Mouse (Mus musculus): ENCODE measurements around the gene Lef1.

The Lef1 gene

DNA sequence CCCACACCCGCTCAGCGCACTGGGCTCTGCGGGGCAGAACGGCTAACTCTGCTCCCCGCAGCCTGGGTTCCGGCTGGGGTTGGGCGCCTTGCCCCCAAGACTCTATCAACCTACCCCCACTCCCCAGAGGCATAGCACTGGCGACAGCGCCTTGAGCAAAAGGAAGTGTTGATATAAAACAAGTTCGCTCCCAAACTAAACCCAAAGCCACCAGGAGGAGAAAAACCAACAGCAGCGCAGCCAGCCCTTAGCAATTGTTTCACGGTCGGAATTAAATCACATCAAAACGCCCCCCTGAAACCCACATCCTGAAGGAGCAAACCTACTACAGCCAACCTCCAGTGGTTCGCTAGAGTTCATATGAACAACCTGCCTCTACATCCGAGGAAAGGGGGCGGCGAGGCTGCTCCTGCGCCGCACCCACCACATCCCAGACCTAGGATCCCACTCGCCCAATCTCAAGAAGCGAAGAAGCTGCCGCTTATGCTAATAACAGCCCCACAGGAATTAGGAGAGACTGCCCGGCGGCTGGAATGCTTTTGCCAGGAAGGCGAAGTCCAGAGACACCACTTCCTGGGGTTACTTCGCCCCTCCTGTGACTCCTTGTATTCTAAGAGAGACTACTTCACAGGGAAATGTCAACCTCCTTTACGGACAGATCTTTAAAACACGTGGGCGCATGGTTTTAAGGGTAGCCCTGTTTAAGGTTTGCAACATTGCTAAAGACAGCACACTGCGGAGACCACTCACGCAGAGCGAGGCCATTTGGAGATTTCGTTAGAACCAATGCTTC lies 2.8 kb upstream of the Lef1 start:
- no peak for DNase-seq (ENCODE audit: low spot score)

DNA sequence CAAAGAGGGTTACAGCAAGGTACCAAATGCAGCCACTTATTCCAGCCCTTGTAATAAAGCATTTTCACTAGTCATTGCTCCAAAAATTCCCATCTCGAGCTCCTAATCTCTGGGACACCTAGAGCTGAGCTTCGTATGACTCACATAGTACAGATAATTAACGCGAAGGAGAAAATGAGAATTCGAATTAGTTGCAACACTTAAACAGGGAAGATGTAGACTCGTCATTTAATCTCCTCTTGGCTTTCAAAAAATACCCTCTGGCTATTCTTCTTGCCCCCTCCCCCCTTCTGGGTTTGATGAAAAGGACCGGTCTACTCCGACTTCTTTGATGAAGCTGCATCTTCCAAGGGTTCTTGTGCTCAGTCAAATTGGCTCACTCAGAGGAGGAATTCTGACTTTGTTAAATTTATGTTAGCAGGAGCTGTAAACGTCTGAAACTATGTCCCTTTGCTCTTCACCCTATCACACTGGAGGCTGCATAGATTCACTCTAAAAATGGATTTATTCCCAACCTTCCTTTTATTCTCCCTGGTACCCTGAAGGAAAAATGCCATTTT lies 2.1 kb upstream of the Lef1 start:
- DNase-seq (ENCODE audit: low spot score), result no peak

DNA sequence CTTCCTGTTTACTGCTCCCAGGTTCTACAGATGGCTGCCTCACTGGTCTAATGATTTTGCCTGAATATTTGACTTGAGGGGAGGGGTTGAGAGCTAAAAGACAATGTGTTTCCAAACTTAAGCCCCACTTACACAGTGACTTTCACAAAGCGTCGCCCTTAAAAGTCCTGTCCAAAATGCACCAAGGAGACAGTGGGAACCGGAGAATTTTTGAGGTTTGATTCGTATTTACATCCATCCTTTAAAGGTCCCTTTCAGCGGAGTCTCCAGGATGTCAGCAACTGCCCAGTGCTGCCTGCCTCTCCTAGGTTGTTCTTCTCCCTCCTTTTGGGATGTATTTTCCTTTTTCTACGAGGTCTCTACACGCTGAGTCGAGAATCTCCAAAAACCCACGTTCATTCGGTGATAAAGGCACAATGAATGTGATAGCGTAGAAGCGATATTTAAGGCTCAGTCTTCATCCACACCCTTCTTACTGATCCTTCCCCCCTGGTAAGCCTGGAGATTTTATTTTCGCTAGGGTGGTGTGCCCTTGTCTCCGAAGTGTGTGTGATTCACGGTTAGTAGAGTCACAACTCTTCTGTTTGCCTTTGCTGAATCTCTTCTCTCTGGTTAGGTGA lies 1.1 kb upstream of the Lef1 start:
- DNase-seq (ENCODE audit: low spot score), result no peak

DNA sequence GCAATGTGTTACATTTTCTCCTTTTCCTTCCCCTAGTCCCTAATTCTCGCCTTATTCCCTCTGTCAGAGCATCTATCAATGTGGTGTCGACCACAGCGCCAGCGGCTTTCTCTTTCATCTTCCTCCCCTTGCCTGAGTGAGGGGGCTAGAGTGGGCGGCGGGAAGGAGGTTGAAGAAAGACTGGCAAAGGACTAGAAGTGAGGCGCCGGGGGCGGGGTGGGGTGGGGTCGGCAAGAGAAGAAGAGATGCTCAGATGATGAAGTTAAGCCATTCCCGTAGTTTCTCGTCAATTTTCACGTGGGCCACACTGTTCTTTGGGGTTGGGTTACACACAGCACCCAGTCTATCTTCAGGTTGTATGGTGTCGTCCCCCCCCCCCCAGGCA lies 593 bp upstream of the Lef1 start:
- no peak for DNase-seq (ENCODE audit: low spot score)

DNA sequence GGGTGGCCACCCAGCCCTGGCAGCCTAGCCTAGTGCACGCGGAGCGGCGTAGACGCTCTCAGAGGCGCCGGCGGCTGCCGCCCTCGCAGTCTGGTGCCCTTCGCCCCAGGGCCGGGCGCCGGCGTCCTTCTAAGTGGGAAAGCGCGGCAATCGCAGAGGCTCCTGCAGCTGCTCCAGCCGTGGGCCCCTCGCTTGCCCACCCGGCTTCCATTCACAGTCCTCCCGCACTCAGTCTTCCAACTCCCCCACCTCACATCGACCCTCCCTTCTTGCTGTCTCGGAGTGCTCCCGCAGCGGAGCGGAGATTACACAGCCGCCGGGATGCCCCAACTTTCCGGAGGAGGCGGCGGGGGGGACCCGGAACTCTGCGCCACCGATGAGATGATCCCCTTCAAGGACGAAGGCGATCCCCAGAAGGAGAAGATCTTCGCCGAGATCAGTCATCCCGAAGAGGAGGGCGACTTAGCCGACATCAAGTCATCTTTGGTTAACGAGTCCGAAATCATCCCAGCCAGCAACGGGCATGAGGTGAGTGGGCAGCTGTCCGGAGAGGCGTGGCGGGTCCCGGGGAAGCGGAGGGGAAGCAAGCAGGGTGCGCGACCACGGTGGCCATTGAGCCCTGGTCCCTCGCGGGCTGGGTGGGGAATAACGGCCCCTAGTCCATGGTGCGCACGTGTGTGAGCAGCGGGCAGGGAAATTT lies 1.0 kb downstream of the Lef1 start:
- no peak for DNase-seq (ENCODE audit: low spot score)

DNA sequence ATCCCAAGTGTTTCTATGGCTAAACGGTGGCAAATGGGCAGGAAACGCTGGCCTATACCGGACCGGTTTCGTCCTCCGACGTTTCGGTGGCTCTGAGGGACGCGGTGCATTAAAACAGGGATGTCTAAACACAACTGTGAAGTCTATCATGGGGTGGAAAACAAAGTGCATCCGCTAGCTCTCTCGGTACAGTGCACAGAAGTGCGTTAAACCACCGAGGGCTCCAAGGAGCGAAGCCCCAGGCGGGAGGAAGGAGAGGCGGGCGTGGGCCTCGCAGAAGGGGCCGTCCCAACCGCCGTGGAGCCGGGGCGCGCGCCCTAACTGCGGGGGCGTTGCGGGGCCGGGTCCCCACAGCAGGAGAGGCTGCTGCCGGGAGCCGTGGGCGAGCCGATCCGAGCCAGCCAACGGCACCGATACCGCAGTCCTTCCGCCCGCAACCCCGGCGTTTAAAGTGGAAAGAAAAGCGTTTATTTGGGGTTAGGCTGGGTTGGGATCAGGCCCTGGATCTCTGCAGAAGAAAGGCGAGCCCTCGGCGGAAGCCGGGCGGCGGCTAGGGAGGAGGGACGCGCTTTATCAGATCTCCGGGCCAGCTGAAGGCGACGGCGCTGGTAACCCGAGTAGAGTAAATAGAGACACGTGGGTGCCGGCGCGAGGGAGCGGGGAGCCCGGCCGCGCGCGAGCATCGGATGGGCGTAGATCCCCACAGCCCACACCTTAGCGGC lies 1.7 kb downstream of the Lef1 start:
- peak; percentile 42 for DNase-seq (ENCODE audit: low spot score)

DNA sequence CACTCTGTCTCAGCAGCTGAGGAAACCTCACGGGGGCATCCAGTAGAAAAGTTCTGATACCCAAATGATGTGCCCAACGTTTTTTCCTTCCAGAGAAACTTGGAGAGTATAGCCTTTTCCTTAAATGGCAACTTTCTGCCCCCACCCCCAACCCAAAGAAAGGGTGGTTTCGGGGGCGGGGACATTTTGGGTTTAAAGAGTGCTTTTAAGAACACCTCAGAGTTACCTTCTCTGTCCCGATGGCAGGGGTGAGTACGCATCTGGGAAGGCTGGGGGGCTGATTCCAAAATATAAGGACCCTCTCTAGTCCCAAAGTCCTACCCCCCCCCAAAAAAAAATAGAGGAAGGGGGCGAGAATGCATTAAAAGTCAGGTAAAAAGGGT lies 2.3 kb downstream of the Lef1 start:
- DNase-seq (ENCODE audit: low spot score), result no peak

DNA sequence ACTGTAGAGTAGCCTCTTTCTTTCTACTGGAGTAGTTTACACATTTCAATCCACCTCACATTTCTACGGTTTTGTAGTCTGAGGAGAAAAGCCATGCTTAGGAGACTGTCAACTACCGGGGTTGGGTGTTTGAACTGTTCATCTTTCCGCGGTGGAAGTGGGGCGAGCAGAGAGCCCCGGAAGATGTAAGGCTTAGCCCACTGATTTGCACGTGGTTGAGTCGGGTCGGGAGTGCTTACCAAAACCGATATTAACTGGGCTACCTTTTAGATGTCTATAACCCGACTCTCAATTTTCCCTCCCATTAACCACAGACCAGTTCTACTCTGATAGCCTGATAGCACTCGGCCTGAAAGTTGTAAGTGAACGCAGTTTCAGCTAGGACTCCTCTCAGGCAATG lies 2.8 kb downstream of the Lef1 start:
- no peak for DNase-seq (ENCODE audit: low spot score)

DNA sequence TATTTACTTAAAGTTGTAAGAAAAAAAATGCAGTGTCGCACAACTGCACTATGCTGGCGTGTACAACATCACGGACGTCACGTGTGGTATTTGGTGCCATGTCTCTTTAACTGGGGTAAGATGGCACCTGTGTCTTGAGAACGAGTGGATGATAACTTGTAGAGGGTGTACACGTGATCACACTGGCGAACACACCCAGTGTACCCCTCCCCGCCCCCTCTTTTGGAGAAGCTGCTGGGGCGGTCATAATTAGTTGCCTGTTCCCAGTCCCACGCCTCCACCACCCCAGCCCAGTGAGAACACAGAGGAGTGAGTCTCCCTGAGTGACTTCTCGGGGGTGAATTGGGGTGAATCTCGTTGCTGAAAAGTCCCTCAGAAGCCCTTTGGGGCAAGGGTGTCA lies 5.8 kb downstream of the Lef1 start:
- no peak for DNase-seq (ENCODE audit: low spot score)

DNA sequence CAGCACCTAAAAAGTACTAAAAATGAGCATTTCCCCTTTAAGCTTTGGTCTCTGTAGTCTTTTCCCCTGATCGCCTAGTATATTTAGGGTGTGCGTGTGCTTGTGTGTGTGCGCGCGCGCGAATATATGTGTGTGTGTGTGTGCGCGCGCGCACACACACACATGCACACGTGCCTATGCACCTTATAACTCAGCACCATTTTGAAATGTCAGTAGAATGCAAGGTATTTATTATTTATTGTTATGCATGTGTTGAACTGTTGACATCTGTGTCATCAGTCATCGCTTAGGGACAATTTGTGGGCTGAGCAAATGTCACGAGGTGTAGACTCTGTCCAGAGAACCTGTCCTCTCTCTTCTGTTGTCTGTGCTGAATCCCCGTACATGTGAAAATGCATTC lies 7.1 kb downstream of the Lef1 start:
- no peak for DNase-seq (ENCODE audit: low spot score)

DNA sequence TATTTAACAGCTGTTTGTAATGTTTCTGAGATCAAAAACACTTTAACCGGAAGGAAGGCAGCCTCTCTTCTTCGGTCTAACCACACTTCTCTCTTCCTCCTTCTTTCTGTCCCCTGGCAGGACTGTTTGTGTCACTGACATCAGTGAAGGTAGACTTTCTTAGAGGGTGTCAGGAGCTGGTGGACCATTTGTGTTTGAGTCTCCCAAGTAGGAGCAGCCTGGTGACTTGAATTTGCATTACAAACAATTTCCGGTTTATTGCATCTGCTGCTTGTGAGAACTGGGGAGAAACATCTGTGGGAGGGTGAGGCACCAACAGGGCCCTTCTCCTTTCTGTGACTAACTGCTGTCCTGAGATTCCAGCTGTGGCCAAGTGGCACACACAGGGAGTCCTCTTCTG lies 7.6 kb downstream of the Lef1 start:
- no peak for DNase-seq (ENCODE audit: low spot score)

DNA sequence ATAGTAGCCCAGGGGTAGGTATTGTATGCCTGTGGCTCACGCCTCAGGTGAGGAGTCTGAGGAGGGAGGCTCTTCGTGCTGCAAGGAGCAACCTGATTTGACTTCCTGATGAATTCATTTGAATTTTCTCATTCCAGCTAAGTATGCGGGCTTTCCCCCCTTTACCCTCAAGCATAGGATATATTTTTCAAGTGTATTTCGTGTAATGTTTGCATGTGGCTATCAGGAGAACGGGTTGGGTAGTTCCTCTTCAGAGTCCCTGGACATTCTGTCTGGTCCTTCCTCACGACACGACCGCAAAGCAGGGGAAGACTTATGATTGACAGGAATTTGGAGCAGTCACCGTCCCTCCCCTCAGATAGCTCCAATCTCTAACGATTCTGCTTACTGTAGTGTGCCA lies 9.2 kb downstream of the Lef1 start:
- no peak for DNase-seq (ENCODE audit: low spot score)

DNA sequence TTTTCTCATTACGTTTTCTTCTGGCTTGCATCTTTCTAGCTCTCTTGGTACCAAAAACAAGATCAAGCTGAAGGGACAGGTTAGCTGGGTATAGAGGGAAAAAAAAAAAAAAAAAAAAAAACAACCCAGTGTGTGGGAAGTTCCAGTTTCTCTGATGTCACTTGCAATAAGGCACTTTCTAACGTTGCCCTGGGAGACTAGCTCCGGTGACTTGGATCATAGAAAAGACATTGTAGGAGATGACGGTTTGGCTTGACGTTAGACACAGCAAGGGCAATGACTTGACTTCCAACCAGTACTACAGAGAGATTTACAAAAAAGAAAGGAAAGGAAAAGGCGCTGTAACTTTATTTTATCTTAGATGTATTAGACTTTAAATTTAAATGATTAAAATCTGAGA lies 13.2 kb downstream of the Lef1 start:
- no peak for DNase-seq (ENCODE audit: low spot score)

DNA sequence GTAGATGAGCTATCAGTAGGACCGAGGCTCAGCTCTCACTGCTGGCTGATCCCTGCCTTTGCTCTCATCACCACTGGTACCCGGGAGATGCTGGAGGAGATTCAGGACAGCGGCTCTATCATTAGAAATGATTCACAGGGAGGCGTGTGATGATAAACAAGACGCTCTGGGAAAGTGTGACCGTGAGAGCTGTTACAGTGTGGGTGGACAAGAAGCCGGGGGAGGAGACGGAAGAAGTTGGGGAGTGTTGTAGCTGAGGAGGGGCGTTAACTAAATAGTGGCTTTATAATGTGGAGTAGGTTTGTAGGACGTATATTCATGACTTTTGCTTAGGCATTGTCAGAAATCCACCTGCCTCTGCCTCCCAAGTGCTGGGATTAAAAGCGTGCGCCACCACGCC lies 15.6 kb downstream of the Lef1 start:
- no peak for DNase-seq (ENCODE audit: low spot score)

DNA sequence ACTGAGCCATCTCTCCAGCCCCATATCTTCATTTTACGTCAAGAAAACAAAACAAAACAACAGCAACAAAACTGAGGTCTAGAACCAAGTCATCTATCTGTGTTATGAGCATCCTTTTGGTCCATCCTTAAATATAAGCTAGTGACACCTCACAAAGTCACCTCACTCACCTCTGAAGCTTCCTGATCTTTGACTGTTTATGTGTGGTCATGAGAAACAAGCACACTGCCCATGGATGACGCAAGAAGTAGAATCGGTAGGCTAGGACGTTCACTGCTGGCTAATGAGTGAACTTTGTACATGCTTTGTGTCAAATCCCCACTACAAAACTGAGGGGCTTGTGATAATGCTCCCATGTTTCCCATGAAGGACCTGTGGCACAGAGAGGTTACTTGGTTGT lies 16.2 kb downstream of the Lef1 start:
- DNase-seq (ENCODE audit: low spot score), result no peak

DNA sequence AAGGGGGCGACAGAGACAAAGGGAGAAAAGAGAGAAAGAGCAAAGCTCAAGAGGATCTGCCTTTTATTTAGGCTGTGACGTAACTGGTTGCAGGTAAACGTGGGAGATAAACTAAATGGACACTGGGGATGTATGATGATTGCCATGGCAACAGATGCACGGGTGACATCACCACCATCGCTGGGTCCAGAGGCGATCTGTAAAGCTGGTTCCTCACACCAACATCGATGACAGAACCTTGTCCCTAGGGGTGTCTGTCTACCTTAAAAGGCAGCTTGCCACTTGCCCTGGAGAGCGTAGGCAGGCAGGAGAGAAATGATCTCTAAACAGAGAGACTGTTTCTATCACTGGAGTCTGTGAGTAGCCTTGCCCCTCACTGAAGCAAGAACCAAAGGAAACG lies 23.7 kb downstream of the Lef1 start:
- DNase-seq (ENCODE audit: low spot score), result no peak

DNA sequence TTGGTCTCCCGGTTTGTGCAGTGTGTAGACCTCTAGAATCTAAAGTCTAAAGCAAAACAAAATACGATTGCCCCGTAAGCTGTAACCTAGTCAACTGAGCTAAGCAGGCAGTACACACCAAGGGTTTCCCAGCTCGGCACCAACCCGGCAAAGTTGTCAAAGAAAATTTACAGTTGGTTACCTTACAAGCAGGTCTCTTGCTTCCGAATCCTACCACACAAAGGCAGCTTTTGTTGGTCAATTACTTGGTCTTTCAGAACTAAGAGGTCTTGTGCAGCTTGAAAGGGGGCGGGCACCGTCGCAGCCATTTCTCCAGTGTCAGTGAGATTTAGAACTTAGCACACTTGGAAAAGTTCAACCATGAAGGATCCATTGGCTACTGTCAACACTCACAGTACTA lies 25.2 kb downstream of the Lef1 start:
- DNase-seq (ENCODE audit: low spot score), result no peak

DNA sequence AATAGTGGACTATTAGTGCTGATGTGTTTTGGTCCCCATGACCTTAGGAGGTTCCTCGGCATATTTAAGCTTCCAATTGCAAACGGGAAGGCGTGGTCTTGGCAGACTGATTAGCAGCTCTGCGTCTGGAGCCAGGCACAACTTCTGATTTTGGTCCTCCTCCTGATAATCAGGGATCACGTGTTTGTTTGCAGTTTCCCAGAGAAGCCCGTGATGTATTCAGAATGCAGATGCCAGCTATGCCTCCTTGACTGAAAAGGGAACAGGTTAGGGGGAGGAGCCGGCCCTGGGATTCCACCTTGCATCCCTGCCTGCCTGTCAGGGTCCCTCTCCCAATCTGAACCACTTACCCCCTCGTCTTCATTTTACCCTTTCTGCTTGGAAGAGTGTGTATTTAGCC lies 26.2 kb downstream of the Lef1 start:
- DNase-seq (ENCODE audit: low spot score), result no peak

DNA sequence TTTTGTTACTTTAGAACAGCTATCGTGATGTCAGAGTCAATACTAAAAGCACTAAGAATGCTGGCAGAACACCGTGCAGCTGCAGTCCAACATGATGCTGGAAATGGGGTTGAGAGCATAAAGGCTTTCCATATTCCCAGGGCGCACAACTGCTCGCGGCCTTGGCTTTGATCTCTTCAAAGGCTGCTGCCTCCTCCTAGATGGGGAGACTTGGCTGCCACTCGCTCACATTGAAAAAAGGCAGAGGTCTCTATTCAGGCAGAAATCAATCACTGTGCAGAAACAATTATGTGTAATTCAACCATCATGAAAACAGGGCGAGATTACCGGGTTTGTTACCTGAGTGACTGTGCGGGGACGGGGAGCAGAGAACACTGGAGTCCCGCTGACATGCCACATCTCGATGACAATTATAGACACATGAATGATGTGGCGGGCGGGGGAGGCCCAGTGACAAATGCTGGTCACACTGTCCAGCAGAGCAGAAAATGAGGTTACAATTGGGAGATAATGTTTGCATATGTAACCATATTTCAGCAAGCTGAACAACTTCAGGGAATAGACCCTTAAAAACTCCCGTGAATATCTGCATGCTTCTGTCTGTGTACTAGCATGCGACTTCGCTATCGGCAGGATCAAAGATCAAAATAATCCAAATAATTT lies 27.0 kb downstream of the Lef1 start:
- no peak for DNase-seq (ENCODE audit: low spot score)

DNA sequence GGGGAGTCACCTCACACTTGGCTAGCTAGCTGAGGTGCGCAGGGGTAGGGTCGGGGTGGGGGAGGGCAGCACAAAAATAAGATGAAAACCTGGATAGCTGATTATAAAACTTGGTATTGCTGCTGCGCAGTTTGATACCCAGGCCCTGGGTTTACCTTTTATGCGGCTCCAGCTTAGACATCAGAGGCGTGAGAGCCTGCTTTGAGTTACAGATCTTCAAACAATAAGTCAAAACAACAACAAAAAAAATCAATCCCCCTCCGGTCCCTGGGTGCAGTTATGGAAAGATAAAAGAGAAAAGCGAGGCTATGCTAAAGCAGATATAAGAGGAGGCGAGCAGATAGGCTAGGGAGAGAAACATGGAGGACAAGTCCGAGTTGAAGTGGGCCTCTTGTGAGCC lies 28.0 kb downstream of the Lef1 start:
- DNase-seq (ENCODE audit: low spot score), result no peak

DNA sequence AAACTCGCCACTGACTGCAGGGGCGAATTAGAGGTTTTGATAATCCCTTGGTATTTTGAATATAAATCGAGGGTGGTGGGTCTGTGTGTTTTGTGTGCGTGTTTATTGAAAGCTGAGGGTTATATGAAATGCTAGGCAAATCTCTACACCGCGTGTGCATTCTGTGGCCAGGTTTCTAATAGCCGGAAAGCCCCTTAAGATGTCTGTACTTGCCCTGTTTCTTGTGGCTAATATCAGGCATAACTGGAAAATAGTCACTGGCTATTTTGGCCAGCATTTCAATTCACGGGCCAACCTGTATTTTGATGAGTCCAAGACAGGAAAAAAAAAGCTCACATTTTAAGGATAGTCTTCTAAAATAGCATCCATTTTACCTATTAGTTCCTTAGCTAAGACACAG lies 28.5 kb downstream of the Lef1 start:
- no peak for DNase-seq (ENCODE audit: low spot score)

All from lung, postnatal 25 days (tissue).